Mouse (Mus musculus): ENCODE data around the gene Nr1h4.

Nr1h4 gene

DNA sequence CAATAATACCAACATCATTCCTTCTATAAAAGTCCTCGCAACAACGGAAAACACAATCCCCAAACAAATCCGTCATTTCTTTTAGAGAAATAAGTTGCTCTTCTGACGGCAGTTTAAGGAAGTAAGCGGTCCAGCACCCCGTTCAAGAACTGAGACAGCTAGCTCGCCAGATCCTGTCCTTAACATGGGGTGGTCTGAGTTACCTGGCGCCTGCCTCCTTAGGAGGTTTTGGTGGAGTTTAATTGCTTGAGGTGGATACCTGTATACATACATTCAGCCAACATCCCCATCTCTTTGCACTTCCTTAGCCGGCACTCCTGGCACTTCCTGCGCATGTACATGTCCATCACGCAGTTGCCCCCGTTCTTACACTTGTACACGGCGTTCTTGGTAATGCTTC is 50.3 kb downstream of the Nr1h4 start:
- no peak for ATAC-seq (ENCODE audit: insufficient number of reproducible peaks, low FRiP score, low TSS enrichment)

DNA sequence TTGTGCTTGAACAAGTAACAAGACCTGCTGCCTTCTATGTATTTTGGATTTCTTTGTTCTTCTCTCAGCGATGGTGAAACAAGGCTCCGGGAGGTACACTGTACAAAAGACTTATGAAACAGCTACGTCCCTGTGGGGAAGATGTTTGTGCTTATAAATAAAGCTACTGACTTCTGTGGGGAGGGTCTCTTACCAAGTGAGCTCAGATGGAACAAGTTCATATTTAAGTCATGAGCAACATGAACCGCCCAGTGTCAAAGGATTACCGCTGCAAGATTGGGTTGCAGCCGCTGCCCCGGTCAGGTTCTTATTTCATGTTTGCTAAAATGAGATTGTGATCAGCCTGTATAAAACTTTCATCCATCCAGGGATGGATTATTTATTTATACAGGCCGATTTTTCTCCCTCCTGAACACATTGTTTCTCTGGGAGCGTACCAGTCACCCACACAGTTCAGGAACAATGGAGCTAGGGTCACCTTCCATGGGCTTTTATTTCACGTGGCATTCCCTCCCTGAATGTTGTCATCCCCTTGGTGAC is 51.2 kb downstream of the Nr1h4 start:
- no peak for ATAC-seq (ENCODE audit: insufficient number of reproducible peaks, low FRiP score, low TSS enrichment)

DNA sequence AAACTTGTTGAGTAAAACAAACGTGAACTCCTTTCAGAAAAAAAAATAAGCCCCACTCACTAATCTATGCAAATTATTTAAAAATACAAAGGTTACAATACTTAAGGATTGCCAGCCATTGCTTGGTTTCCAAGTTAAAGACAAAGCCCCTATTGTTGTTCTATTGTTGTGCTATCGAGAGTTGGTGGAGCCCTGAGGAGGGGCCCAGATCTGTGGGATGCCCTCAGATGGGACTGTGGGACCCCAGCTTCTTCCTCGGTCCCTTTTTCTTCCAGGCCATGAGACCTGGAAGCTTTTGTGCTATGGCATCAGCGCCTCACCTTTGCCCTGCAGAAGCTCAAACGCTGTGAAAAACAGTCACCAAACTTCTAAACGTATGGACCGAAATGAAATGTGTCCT is 51.7 kb downstream of the Nr1h4 start:
- ATAC-seq (ENCODE audit: insufficient number of reproducible peaks, low FRiP score, low TSS enrichment): no peak

DNA sequence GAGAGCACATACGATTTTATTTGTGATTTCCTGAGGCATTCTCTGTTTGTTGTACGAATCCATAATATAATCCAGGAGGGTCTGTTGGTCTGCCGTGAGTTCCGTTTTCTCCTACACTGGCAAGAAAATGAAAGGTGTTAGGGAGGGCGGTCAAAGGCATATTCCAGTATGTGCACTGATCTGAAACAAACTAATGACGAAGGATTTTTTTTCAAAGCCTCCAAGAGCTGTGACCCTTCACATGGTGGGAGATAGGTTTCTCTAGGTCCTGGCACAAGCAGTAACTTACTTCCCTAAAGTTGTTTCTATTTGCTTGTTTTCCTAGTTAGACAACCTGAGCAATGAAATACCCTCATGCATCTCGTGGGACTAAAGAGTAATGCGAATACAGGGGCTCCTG is 54.6 kb downstream of the Nr1h4 start:
- no peak for ATAC-seq (ENCODE audit: insufficient number of reproducible peaks, low FRiP score, low TSS enrichment)

DNA sequence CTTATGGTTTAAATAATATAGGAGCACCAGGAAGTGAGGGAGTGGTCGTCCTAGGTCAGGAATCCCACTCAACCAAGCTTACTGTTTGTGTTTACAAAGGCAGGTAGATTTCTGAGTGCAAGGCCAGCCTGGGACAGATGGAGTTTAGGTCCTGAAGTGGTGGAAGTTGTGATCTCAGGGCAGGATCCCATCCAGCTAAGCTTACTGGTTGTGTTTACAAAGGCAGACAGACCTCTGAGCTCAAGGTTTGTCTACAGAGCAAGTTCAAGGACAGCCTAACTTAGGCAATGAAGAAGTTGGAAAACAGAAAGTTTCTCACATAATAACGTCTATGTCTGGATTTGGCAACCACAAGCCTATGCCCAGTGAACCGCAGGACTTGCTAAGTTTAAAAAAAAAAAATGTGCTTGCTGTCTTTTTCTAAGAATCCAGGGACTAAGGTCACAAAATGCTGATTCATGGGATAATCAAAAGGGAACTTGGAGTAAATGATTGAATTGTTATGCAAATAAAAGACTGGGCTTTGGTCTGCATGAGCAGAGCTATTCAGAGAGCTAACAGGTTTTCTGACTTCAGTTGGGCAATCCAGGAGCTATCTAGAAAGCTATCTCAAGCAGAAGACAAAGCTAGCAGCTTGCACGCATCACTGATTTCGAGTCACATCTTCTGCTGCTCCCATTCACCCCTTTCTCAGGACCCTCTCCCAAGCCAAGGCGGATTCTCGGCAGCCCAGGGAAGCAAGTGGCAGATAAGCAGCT is 62.6 kb downstream of the Nr1h4 start:
- ATAC-seq (ENCODE audit: insufficient number of reproducible peaks, low FRiP score, low TSS enrichment): no peak

DNA sequence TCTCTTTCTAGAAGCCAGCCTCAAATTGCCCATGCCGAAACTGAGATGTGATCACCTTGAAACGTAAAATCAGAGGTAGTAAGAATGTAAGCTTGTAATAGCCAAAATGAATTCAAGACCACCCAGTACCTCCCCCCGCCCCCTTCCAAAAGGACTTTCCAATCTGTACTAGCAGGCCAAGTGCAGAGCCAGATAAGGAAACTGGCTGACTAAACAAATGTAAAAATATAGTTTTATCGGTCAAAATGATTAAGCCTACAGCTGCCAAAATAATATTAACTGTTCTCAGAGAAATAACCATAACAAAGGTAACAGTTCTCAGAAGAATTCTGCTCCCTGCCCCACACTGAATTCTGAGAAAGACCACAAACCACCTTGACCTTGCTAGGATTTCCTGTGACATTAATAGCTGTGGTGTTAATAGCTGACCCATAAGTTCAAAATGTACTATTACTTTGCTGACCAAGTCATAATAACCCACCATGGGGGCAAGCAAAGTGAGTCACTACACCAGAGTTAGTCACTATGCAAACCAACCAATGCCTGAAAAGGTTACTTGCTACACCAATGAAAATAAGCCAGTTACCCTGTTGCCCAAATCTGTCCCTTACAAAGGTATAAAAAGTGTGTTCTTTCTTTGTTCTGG is 68.5 kb downstream of the Nr1h4 start:
- ATAC-seq (ENCODE audit: insufficient number of reproducible peaks, low FRiP score, low TSS enrichment): no peak

DNA sequence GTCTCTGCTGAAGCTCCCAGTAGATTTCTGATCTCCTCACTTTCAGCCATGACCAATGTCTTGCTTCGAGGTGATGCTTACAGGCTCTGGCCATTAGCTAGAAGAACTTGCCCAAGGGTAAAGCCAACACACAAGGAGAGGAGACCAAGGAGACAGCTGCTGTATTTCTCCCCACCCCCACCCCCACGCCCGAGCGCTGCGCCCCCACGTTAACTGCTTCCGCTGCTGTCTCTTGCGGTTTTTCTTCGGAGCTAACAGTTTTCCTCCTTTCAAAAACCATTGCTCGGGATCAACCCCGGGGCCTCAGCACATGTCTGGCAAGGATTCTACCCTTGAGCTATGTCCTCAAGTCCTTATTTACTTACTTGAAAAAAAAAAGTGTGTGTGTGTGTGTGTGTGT is 70.5 kb downstream of the Nr1h4 start:
- ATAC-seq (ENCODE audit: insufficient number of reproducible peaks, low FRiP score, low TSS enrichment): no peak

DNA sequence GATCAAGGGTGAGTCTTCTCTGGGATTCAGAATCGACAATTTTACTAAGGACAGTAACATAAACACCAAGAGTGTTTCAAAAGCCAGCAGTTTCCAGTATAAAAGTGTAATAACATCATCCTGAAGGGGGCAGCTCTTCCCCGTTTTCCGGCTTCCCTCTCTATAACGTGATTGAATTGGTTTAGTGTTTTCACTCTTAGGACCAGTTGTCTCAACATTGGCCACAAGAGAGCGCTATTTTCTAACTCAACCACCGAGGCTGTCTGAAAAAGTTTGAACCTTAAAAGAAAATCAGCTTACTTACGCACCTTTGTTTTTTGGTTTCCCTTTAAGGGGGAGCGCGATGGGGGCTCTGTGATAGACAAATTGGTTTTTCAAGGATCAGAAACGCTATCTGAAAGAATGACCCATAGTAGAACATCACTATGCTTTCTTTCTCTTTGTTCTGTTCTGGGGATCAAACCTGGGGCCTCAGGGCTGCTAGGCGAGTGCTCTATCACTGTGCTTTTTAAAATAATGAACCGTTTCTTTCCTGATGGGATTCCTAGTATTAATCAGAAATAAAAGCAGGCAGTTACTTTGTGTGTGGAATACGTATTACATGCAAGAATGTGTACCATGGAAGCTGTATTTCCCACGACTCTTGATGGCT is 71.4 kb downstream of the Nr1h4 start:
- peak; percentile 86 for ATAC-seq (ENCODE audit: insufficient number of reproducible peaks, low FRiP score, low TSS enrichment)

DNA sequence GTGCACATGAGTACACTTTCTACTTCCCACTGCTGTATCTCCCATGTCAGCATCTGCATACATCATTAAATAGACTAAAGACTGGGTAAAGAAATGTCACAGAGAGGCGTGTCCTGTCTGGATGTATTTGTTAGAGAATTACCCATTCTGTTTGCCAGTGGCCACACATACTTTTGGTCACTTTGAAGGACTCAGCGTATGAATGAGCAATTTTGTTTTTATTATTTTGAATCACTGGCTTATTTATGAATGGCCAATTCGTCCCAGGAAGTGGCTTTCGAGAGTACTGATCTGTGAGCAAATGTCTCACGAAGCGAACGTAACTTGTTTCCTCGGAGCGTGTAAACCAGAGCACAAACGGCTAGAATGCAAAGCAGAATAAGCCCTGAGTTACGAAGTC is 72.4 kb downstream of the Nr1h4 start:
- no peak for ATAC-seq (ENCODE audit: insufficient number of reproducible peaks, low FRiP score, low TSS enrichment)

DNA sequence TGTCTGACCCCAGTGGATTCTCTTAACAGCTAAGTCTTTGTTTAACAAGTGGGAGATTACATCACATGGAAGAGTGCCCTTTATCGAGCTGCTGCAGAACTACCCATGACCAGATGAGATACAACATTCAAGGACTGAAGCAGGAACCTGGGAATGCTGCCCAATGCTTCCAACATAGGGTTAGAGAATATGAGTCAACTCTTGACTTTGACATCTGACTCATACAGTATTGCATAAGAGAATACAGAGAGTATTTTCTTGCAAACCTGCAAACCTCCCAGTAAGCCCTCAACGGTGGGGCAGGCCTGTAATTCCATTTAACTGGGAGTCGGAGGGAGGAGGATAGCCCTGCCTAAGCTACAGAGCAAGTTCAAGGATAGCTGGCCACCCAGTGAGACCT is 74.6 kb downstream of the Nr1h4 start:
- ATAC-seq (ENCODE audit: insufficient number of reproducible peaks, low FRiP score, low TSS enrichment): no peak

DNA sequence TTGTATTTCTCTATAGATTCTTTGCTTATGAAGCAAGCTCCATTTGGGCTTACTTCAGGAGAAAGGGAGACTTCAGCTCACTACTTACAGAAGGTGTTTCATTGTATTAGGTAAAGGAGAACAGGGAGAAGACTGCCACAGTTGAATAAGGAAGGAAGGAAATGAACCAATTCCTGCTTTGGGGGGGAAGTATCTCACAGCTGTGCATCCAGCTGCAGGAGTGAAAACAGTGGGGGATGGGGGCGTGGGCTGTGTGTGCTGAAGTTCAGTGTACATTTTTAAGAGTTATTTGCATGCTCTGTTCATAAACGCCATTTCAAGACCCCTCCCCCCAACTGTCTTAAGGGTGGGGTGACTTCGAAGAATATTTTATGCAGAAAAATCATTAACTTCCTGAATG is 79.6 kb downstream of the Nr1h4 start:
- ATAC-seq (ENCODE audit: insufficient number of reproducible peaks, low FRiP score, low TSS enrichment): no peak

DNA sequence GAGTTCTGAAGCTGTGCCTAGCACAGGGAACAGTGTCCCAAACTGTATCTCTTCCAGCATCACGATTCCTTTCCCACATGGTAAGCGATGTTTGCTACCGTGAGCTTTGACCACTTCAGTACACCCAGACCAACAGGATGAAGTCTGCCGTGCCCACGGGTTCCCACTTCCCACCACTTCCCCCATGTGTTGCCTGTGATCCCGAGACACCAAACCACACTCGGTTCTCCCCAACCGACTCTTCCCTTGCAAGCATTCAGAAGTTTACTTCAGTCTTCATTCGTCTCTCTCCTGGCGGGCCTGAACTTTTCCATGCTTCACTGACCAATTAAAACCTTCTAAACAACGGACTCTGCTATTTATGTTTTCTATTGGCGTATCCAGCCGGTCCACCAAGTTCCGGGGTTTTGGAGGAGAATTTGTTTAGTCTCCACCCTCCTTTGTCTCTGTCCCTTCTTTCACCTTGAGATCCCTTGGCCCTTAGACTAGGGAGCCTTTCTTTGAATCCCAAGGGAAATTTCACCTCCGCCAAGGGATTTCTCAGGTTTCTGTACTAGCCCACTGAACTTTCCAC is 80.2 kb downstream of the Nr1h4 start:
- ATAC-seq (ENCODE audit: insufficient number of reproducible peaks, low FRiP score, low TSS enrichment): no peak

DNA sequence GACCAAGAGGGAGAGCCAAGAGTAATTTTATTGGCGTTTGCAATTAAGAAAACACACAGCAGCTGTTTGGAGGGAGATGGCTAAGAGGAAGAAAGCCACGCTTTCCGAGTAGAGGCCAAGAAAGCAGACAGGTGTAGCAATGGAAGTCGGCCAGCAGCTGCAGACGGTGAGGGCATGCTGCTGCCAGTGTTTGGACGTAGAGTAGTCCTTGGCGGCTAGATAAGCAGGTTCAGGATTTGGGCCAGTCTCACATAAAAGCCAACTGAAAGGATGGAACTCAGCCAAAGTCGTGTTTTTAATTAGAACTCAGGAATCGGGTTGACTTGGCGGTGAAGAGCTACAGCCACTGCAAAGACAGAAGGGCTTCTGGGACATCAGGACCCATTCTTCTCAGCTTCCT is 83.0 kb downstream of the Nr1h4 start:
- peak; percentile 36; the same call in 1 of the 2 replicates for ATAC-seq (ENCODE audit: insufficient number of reproducible peaks, low FRiP score, low TSS enrichment)

DNA sequence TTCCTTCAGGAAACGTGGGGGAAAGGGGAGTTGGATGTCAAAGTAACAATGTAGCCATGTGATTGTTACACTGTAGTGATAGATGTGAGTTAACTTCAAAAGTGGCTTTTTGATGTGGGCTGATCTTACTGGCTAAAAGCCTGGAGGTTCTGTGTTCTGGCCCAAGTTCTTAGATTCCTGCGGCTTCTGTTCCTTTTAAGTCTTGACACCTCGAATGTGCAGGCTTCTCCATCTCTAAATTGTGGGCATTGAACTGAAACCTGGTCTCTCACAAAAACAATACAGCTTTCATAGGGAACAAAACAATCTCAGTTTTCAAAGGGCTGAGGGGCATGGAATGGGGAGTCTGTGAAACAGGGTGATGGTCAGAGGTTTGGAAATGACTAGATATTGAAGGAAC is 89.0 kb downstream of the Nr1h4 start:
- no peak for ATAC-seq (ENCODE audit: insufficient number of reproducible peaks, low FRiP score, low TSS enrichment)

DNA sequence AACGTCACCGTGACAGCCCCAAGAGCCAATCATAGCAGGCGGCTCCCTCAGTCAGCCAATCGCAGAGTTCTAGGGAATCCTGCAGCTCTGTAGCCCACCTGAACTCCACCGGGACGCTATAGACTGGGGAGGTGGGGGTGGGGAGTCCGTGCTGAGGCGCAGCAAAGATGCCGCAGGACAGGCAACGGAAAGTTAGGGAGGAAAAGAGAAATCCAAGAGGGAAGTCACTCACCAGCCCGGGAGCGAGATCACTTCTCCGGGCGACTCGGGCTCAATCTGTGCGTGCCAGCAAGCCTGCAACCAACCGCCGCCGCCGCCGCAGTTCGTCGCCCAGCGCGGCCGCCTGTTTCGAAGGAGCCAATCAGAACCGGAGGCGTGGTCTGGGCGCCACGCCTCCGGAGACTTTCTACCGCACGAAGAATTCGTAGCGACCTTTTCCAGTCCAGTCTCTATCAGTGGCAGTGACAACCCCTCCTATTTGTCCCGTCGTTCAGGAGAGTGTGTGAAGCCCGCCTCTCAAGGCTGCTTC is 89.7 kb downstream of the Nr1h4 start, which contains the start of gene Gas2l3:
Gene Gas2l3, minus strand, starts transcription at position 345 of the 529 bp plus-strand sequence.
- ATAC-seq (ENCODE audit: insufficient number of reproducible peaks, low FRiP score, low TSS enrichment): peak; percentile 90

DNA sequence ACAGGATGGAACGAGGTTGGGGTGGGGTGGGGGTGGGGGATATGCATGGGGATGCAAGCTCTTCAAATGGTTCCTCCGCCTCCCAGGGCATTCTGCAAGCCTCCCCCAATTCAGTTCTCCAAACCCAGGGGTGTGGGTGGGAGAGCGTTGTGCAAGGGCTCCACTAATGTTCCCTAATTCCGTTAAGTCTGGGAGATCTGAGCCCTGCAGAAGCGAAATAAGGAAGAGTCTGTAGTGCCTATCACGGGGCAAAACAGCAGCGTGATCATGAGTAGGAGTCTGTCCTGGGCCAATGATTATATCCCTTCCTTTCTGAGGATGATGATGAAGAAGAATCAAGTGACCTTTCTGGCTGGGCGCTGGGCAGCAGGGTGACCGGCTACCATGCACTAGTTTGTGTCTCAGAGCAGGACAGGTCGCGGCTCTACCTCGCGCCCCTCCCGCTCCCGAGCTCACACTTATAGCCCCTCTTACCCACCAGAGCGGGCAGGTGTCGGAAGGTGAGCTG is 90.2 kb downstream of the Nr1h4 start:
- peak; percentile 28; the same call in 1 of the 2 replicates for ATAC-seq (ENCODE audit: insufficient number of reproducible peaks, low FRiP score, low TSS enrichment)

DNA sequence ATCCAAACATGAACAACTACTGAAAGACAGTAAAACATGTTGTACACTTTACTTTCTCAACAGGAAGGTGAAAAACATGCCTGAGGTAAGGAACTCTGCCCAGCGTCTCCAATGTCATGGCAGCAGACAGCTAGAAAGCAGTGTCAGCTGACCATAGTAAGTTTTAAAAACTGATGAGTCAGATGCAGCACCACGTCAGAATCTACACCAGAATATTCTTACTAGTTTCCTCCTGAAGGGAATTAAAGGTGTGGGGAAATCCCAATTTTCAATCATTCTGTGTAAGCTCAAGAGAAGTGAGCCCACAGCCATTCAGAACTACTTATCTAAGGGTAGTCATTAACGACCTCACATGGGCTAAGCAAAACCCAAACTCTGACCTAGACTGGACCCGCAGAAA is 90.7 kb downstream of the Nr1h4 start:
- no peak for ATAC-seq (ENCODE audit: insufficient number of reproducible peaks, low FRiP score, low TSS enrichment)

DNA sequence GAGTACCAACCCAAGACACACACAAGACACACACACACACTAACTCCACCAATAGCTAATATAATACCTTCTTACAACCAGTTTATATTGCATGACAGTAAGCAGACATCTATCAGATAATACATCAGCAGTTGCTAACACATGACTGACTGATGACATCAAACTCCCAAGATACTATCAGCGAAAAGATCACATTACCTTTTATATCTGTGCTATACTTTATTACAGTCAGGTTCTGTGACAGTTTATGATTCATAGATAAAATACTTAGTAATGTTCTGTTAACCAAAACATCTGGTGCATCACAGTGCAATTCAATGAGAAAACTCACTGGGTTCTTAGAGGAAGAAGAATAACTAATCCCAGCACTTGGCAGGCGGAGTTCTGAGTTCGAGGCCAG is 91.4 kb downstream of the Nr1h4 start:
- ATAC-seq (ENCODE audit: insufficient number of reproducible peaks, low FRiP score, low TSS enrichment): no peak

DNA sequence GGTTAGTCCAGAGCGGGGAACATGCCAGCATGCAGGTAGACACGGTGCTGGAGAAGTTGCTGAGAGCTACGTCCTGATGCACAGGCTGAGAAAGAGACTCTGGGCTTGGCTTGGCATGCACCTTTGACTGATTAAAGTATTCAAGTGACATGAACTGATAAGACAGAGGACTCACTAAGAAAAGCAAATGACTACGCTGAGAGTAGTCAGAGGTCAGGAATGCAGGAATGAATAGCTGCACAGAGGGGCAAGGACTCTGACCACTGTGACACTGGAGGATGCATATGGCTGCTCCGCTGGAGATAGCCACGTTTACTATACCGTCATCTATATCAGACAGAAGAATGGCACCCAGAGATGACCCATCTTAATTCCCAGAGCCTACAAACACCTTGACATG is 94.0 kb downstream of the Nr1h4 start:
- ATAC-seq (ENCODE audit: insufficient number of reproducible peaks, low FRiP score, low TSS enrichment): no peak

DNA sequence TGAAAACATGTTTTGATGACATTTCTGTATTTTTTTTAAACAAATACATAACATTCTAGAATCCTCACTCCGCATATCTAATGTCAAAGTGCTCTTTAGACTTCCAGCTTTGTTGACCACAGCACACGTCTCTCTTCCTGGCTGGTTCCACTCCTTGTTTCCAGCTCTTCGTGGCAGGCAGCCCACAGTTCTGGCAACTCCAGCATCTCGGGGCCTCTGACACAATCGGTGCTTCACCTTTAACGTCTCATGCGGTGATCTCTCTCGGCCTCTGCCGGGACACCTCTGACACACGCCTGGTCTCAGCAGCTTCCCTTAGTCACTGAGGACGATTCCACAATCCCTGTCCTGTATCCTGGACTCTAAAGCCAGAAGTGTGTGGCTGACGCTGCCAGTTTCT is 95.4 kb downstream of the Nr1h4 start:
- no peak for ATAC-seq (ENCODE audit: insufficient number of reproducible peaks, low FRiP score, low TSS enrichment)

DNA sequence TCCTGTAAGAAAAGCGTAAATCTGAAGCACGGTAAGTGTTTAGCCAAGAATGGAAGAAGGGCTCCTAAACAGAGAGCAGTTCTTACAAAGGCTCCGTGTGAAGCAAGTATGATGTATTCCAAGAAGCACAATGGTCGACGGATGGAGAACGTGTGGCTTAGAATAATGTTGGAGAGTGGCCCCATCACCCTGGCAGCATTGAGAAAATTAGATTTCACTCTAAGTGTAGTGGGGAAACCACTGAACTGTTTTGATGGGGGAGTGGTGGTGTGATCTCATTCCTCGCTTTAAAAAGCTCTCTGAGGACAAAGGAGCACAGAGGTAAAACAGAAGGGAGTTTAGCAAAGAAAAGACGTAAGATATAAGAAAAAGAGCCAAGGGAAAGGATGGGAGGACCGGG is 95.9 kb downstream of the Nr1h4 start:
- no peak for ATAC-seq (ENCODE audit: insufficient number of reproducible peaks, low FRiP score, low TSS enrichment)

Data from cerebellum, adult (tissue).